Mouse (Mus musculus) thymus, postnatal 10 days (tissue): ENCODE data around the gene Rgs8.

Source experiments
- DNase-seq, 2 experiments: peaks; one replicate each; pipeline ENCODE4 v3.0.0; 2021; ENCODE audit warnings: low spot score in 2 of 2

The Rgs8 gene

GRCm38 (mm10) chr1:153675591-153675990 lies 22.8 kb downstream of the Rgs8 start:
- DNase-seq, result no peak

GRCm38 (mm10) chr1:153677635-153678034 lies 24.8 kb downstream of the Rgs8 start:
- no peak for DNase-seq

GRCm38 (mm10) chr1:153679147-153679546 lies 26.3 kb downstream of the Rgs8 start:
- DNase-seq, result no peak

- no peak for DNase-seq
Measured at GRCm38 (mm10) chr1:153679653-153680052, 26.8 kb downstream of the Rgs8 start.

GRCm38 (mm10) chr1:153680363-153680762 lies 27.5 kb downstream of the Rgs8 start:
- DNase-seq, result peak in 1 of 2 experiments; percentile 33

- DNase-seq, result no peak
Measured at GRCm38 (mm10) chr1:153681036-153681435, 28.2 kb downstream of the Rgs8 start.

- no peak for DNase-seq
Measured at GRCm38 (mm10) chr1:153683190-153683589, 30.4 kb downstream of the Rgs8 start.

- no peak for DNase-seq
Measured at GRCm38 (mm10) chr1:153685630-153686029, 32.8 kb downstream of the Rgs8 start.

GRCm38 (mm10) chr1:153692526-153692925 lies 39.7 kb downstream of the Rgs8 start:
- DNase-seq, result no peak

GRCm38 (mm10) chr1:153694372-153695120 lies 41.7 kb downstream of the Rgs8 start:
- no peak for DNase-seq

GRCm38 (mm10) chr1:153695398-153695797 lies 42.6 kb downstream of the Rgs8 start:
- no peak for DNase-seq

- peak; percentile 29 to 37 for DNase-seq
Measured at GRCm38 (mm10) chr1:153696093-153696492, 43.3 kb downstream of the Rgs8 start.

- no peak for DNase-seq
Measured at GRCm38 (mm10) chr1:153696541-153696940, 43.7 kb downstream of the Rgs8 start.

- no peak for DNase-seq
Measured at GRCm38 (mm10) chr1:153697581-153698251, 44.9 kb downstream of the Rgs8 start.

GRCm38 (mm10) chr1:153698311-153699084 lies 45.7 kb downstream of the Rgs8 start:
- DNase-seq, result no peak

- DNase-seq, result peak in 1 of 2 experiments; percentile 43
Measured at GRCm38 (mm10) chr1:153700448-153701063, 47.7 kb downstream of the Rgs8 start.

- no peak for DNase-seq
Measured at GRCm38 (mm10) chr1:153701461-153701860, 48.6 kb downstream of the Rgs8 start.

- no peak for DNase-seq
Measured at GRCm38 (mm10) chr1:153702166-153702852, 49.5 kb downstream of the Rgs8 start.

GRCm38 (mm10) chr1:153702853-153703410 lies 50.1 kb downstream of the Rgs8 start:
- DNase-seq, result no peak

- DNase-seq, result peak in 1 of 2 experiments; percentile 37
Measured at GRCm38 (mm10) chr1:153703445-153703991, 50.7 kb downstream of the Rgs8 start.

- DNase-seq, result no peak
Measured at GRCm38 (mm10) chr1:153704174-153704573, 51.3 kb downstream of the Rgs8 start.
